10 mouse cellular contexts compared by ENCODE assay signal in genomic region chr7:144175025-144175424, GRCm38 (mm10).
DNase-seq lines count a peak whose midpoint lies in the region; ATAC-seq and TF ChIP-seq lines count a peak whose summit lies in the region.
"Had no signal": no experiment of that assay in that cellular context is flagged by ENCODE, and none has a peak within 500 bp of the region (broad histone marks: within the 10 kb centered on the region; RNA-seq: fewer than 3 reads in every experiment).

No protein-coding gene starts in this region.

- H3K9ac ChIP-seq in intestine, embryonic 14.5 days (ENCODE audit: low read length) = no peak overlapping the region
- H3K9ac ChIP-seq in intestine, postnatal 0 days (ENCODE audit: low read depth, low read length) = no peak overlapping the region
- no peak overlapping the region for H3K9ac ChIP-seq in embryonic facial prominence, embryonic 13.5 days
- H3K9ac ChIP-seq in forebrain, embryonic 16.5 days (replicated peaks; ENCODE audit: low read depth, low read length) = peak overlapping the region; percentile 85
- H3K9ac ChIP-seq in midbrain, embryonic 15.5 days = peak overlapping the region; percentile 78

- no peak overlapping the region for H3K4me3 ChIP-seq in intestine, embryonic 14.5 days (ENCODE audit: low read depth, low read length)
- no peak overlapping the region for H3K4me3 ChIP-seq in intestine, postnatal 0 days (ENCODE audit: low read depth, low read length)
- peak overlapping the region; percentile 38; the same call in 1 of the 2 replicates for H3K4me3 ChIP-seq in embryonic facial prominence, embryonic 13.5 days
- H3K4me3 ChIP-seq in forebrain, embryonic 16.5 days (replicated peaks; ENCODE audit: low read length) = peak overlapping the region; percentile 59
- H3K4me3 ChIP-seq in midbrain, embryonic 15.5 days = peak overlapping the region; percentile 58
- H3K4me3 ChIP-seq: myocyte had no signal

- H3K27me3 ChIP-seq in intestine, embryonic 14.5 days (replicated peaks; ENCODE audit: control insufficient read depth, insufficient read depth, low read length) = peaks cover 29% of the 10 kb centered on the region
- H3K27me3 ChIP-seq in intestine, postnatal 0 days (replicated peaks; ENCODE audit: control insufficient read depth, insufficient read depth, low read length) = peaks cover 11% of the 10 kb centered on the region; the same call in 1 of the 2 replicates
- H3K27me3 ChIP-seq in embryonic facial prominence, embryonic 13.5 days = peaks cover 62% of the 10 kb centered on the region
- no peaks in the 10 kb centered on the region for H3K27me3 ChIP-seq in forebrain, embryonic 16.5 days (replicated peaks; ENCODE audit: control insufficient read depth, insufficient read depth, low read length)
- H3K27me3 ChIP-seq in midbrain, embryonic 15.5 days (replicated peaks) = no peaks in the 10 kb centered on the region; the same call in 1 of the 2 replicates

- H3K9me3 ChIP-seq in intestine, embryonic 14.5 days (ENCODE audit: control insufficient read depth, low read length) = no peaks in the 10 kb centered on the region
- H3K9me3 ChIP-seq in intestine, postnatal 0 days (ENCODE audit: control insufficient read depth) = no peaks in the 10 kb centered on the region
- H3K9me3 ChIP-seq in embryonic facial prominence, embryonic 13.5 days = no peaks in the 10 kb centered on the region
- H3K9me3 ChIP-seq in forebrain, embryonic 16.5 days (ENCODE audit: control insufficient read depth, low read length) = no peaks in the 10 kb centered on the region
- H3K9me3 ChIP-seq in midbrain, embryonic 15.5 days = no peaks in the 10 kb centered on the region

- H3K4me2 ChIP-seq in intestine, embryonic 14.5 days (ENCODE audit: low read length) = peak overlapping the region; percentile 40
- no peak overlapping the region for H3K4me2 ChIP-seq in intestine, postnatal 0 days (replicated peaks; ENCODE audit: low read depth)
- peak overlapping the region; percentile 74 for H3K4me2 ChIP-seq in embryonic facial prominence, embryonic 13.5 days
- H3K4me2 ChIP-seq in forebrain, embryonic 16.5 days (ENCODE audit: low read length) = peak overlapping the region; percentile 77
- peak overlapping the region; percentile 72 for H3K4me2 ChIP-seq in midbrain, embryonic 15.5 days

- H3K4me1 ChIP-seq in intestine, embryonic 14.5 days (replicated peaks; ENCODE audit: control insufficient read depth, insufficient read depth, low read length) = no peaks in the 10 kb centered on the region
- no peaks in the 10 kb centered on the region for H3K4me1 ChIP-seq in intestine, postnatal 0 days (replicated peaks; ENCODE audit: control insufficient read depth, insufficient read depth, low read length)
- peaks cover 11% of the 10 kb centered on the region for H3K4me1 ChIP-seq in embryonic facial prominence, embryonic 13.5 days
- peaks cover 38% of the 10 kb centered on the region for H3K4me1 ChIP-seq in forebrain, embryonic 16.5 days (replicated peaks; ENCODE audit: control insufficient read depth, insufficient read depth, low read length)
- H3K4me1 ChIP-seq in midbrain, embryonic 15.5 days = peaks cover 36% of the 10 kb centered on the region

- 26% methylated on average over 7 of the region's 7 CpGs for WGBS in intestine, embryonic 14.5 days
- 31% methylated on average over 7 of the region's 7 CpGs for WGBS in intestine, postnatal 0 days
- 32% methylated on average over 7 of the region's 7 CpGs for WGBS in embryonic facial prominence, embryonic 13.5 days
- 22% methylated on average over 7 of the region's 7 CpGs for WGBS in forebrain, embryonic 16.5 days
- WGBS in midbrain, embryonic 15.5 days = 23% methylated on average over 7 of the region's 7 CpGs

- no peak for TF ChIP-seq CTCF in intestine, postnatal 0 days (IDR thresholded peaks at IDR 0.05; ENCODE audit: low read depth)

- no peak overlapping the region for H3K27ac ChIP-seq in intestine, embryonic 14.5 days (ENCODE audit: low read depth)
- no peak overlapping the region for H3K27ac ChIP-seq in intestine, postnatal 0 days (ENCODE audit: low read depth, low read length)
- no peak overlapping the region for H3K27ac ChIP-seq in embryonic facial prominence, embryonic 13.5 days
- H3K27ac ChIP-seq in forebrain, embryonic 16.5 days (ENCODE audit: low read length) = peak overlapping the region; percentile 92
- peak overlapping the region; percentile 93 for H3K27ac ChIP-seq in midbrain, embryonic 15.5 days

- ATAC-seq in intestine, embryonic 14.5 days (replicated peaks; ENCODE audit: low FRiP score, low TSS enrichment, low read depth) = no peak
- no peak for ATAC-seq in intestine, postnatal 0 days
- no peak for ATAC-seq in embryonic facial prominence, embryonic 13.5 days (ENCODE audit: insufficient number of reproducible peaks, insufficient read depth, low FRiP score, low TSS enrichment, low read depth)
- ATAC-seq in forebrain, embryonic 16.5 days = no peak
- peak; percentile 12; the same call in 1 of the 2 replicates for ATAC-seq in midbrain, embryonic 15.5 days (replicated peaks)

- no peak for DNase-seq in intestine, embryonic 14.5 days (ENCODE audit: low spot score)
- DNase-seq in c-Kit-positive CD71-positive TER-119-positive erythroid progenitor cells, embryonic 14.5 days (ENCODE audit: low spot score) = no peak
- DNase-seq in kidney, adult 9 months = no peak
- DNase-seq in urinary bladder, postnatal 10 days (ENCODE audit: low spot score) = no peak
- DNase-seq: heart, adult 11 months had no signal

- no peaks in the 10 kb centered on the region for H3K36me3 ChIP-seq in intestine, embryonic 14.5 days (ENCODE audit: control insufficient read depth, insufficient read depth, low read length)
- no peaks in the 10 kb centered on the region; the same call in 1 of the 2 replicates for H3K36me3 ChIP-seq in intestine, postnatal 0 days (ENCODE audit: control insufficient read depth, insufficient read depth)
- H3K36me3 ChIP-seq in embryonic facial prominence, embryonic 13.5 days = no peaks in the 10 kb centered on the region
- H3K36me3 ChIP-seq in forebrain, embryonic 16.5 days (ENCODE audit: control insufficient read depth, insufficient read depth) = no peaks in the 10 kb centered on the region
- H3K36me3 ChIP-seq in midbrain, embryonic 15.5 days (replicated peaks) = no peaks in the 10 kb centered on the region

Comparison
In these comparisons a context has a peak if more than half of its experiments do, and no peak if none do; other contexts are left out.
1. H3K27ac ChIP-seq: peak in forebrain, embryonic 16.5 days (single experiment) and midbrain, embryonic 15.5 days (single experiment); none in intestine, embryonic 14.5 days (single experiment), intestine, postnatal 0 days (single experiment) and embryonic facial prominence, embryonic 13.5 days (single experiment).
2. H3K4me3 ChIP-seq: peak in embryonic facial prominence, embryonic 13.5 days (single experiment), forebrain, embryonic 16.5 days (single experiment) and midbrain, embryonic 15.5 days (single experiment); none in intestine, embryonic 14.5 days (single experiment) and intestine, postnatal 0 days (single experiment).
3. H3K9ac ChIP-seq: peak in forebrain, embryonic 16.5 days (single experiment) and midbrain, embryonic 15.5 days (single experiment); none in intestine, embryonic 14.5 days (single experiment), intestine, postnatal 0 days (single experiment) and embryonic facial prominence, embryonic 13.5 days (single experiment).